Mouse (Mus musculus) MEL (cell line): ENCODE results near the gene Mrps23. TPM values are rescaled to one million over a fixed set of nuclear protein-coding genes. Genes with fewer than 3 reads are reported as not detected.

Experiments
- DNase-seq: peaks from one replicate; pipeline ENCODE4 v3.0.0; 2011; ENCODE audit warnings: low read depth, low spot score
- H3K27ac ChIP-seq: 2 replicates; pipeline ENCODE4 v1.5.1; 2012; ENCODE audit warnings: low read depth, mild to moderate bottlenecking, control low read depth, low read length, moderate library complexity; ENCODE audit not compliant: control insufficient read depth
- H3K27me3 ChIP-seq, 2 experiments: fragments of 150-350 bp in 1 of 2; sonication (generic) in 1 of 2; 2 replicates each; pipeline ENCODE4 v1.6.1; 2012; ENCODE audit warnings: low read length in 2 of 2, mild to moderate bottlenecking in 2 of 2, improper control_type of control experiment in 1 of 2, moderate library complexity in 1 of 2; ENCODE audit not compliant: insufficient read depth in 2 of 2, control insufficient read depth in 1 of 2
- H3K36me3 ChIP-seq, 2 experiments: 2 replicates each; pipeline ENCODE4 v1.6.1; 2012 to 2014; ENCODE audit warnings: low read length in 2 of 2, improper control_type of control experiment in 1 of 2, inconsistent platforms in 1 of 2, mild to moderate bottlenecking in 1 of 2; ENCODE audit not compliant: insufficient read depth in 2 of 2, control insufficient read depth in 1 of 2
- H3K4me1 ChIP-seq, 2 experiments: fragments of 150-350 bp in 1 of 2; sonication (generic) in 1 of 2; 2 replicates each; pipeline ENCODE4 v1.6.1; 2012; ENCODE audit warnings: low read length in 2 of 2, improper control_type of control experiment in 1 of 2, mild to moderate bottlenecking in 1 of 2; ENCODE audit not compliant: insufficient read depth in 2 of 2, control insufficient read depth in 1 of 2
- H3K4me3 ChIP-seq, 2 experiments: fragments of 150-350 bp in 1 of 2; sonication (generic) in 1 of 2; 2 replicates each; pipeline ENCODE4 v1.5.1; 2012; ENCODE audit warnings: low read depth in 2 of 2, low read length in 2 of 2, mild to moderate bottlenecking in 2 of 2, moderate library complexity in 2 of 2, control low read depth in 1 of 2, improper control_type of control experiment in 1 of 2; ENCODE audit not compliant: control insufficient read depth in 1 of 2, insufficient read depth in 1 of 2
- H3K79me2 ChIP-seq: 2 replicates; pipeline ENCODE4 v1.6.1; 2012; ENCODE audit warnings: mild to moderate bottlenecking, low read length, moderate library complexity; ENCODE audit not compliant: control insufficient read depth, poor library complexity, insufficient read depth
- H3K9ac ChIP-seq: 2 replicates; pipeline ENCODE4 v1.6.1; 2012; ENCODE audit warnings: low read depth, mild to moderate bottlenecking, control low read depth, low read length, moderate library complexity; ENCODE audit not compliant: control insufficient read depth, poor library complexity, severe bottlenecking
- H3K9me3 ChIP-seq: fragments of 150-350 bp; sonication (generic); replicated peaks from 2 replicates; pipeline ENCODE4 v1.6.1; 2012; ENCODE audit warnings: mild to moderate bottlenecking, low read length, improper control_type of control experiment, moderate library complexity; ENCODE audit not compliant: insufficient read depth
- BHLHE40 ChIP-seq: IDR thresholded peaks from 2 replicates; pipeline ENCODE4 v1.6.1; 2012; ENCODE audit warnings: low read depth, mild to moderate bottlenecking, inconsistent platforms, low read length, improper control_type of control experiment, borderline replicate concordance
- CHD1 ChIP-seq: IDR thresholded peaks from 2 replicates; pipeline ENCODE4 v1.6.1; 2012; ENCODE audit warnings: low read depth, mild to moderate bottlenecking, inconsistent platforms, low read length, improper control_type of control experiment
- CHD2 ChIP-seq: IDR thresholded peaks from 2 replicates; pipeline ENCODE4 v1.6.1; 2011; ENCODE audit warnings: low read length, improper control_type of control experiment
- E2F4 ChIP-seq: IDR thresholded peaks from 2 replicates; pipeline ENCODE4 v1.6.1; 2011; ENCODE audit warnings: low read depth, low read length, improper control_type of control experiment, borderline replicate concordance
- ELF1 ChIP-seq: IDR thresholded peaks from 2 replicates; pipeline ENCODE4 v1.6.1; 2014; ENCODE audit warnings: low read depth, mild to moderate bottlenecking, inconsistent platforms, low read length, improper control_type of control experiment, moderate library complexity
- GABPA ChIP-seq: IDR thresholded peaks from 2 replicates; pipeline ENCODE4 v1.6.1; 2012; ENCODE audit warnings: low read depth, mild to moderate bottlenecking, inconsistent platforms, low read length, improper control_type of control experiment, moderate library complexity
- GATA1 ChIP-seq: IDR thresholded peaks from 2 replicates; pipeline ENCODE4 v1.6.1; 2011; ENCODE audit warnings: low read depth, low read length, improper control_type of control experiment
- HCFC1 ChIP-seq: IDR thresholded peaks from 2 replicates; pipeline ENCODE4 v1.6.1; 2012; ENCODE audit warnings: low read depth, mild to moderate bottlenecking, inconsistent platforms, low read length, improper control_type of control experiment, moderate library complexity
- JUND ChIP-seq: IDR thresholded peaks from 2 replicates; pipeline ENCODE4 v1.6.1; 2011; ENCODE audit warnings: low read depth, mild to moderate bottlenecking, improper control_type of control experiment, low read length
- KAT2A ChIP-seq: conservative IDR thresholded peaks from 2 replicates; pipeline ENCODE4 v1.6.1; 2012; ENCODE audit warnings: low read depth, low read length, improper control_type of control experiment, inconsistent platforms
- MAFK ChIP-seq: IDR thresholded peaks from 2 replicates; pipeline ENCODE4 v1.6.1; 2011; ENCODE audit warnings: low read depth, mild to moderate bottlenecking, low read length, improper control_type of control experiment, borderline replicate concordance
- MAX ChIP-seq: IDR thresholded peaks from 2 replicates; pipeline ENCODE4 v1.6.1; 2011; ENCODE audit warnings: low read length, improper control_type of control experiment
- MAZ ChIP-seq: IDR thresholded peaks from 2 replicates; pipeline ENCODE4 v1.6.1; 2012; ENCODE audit warnings: low read depth, mild to moderate bottlenecking, inconsistent platforms, low read length, improper control_type of control experiment
- MEF2A ChIP-seq: IDR thresholded peaks from 2 replicates; pipeline ENCODE4 v1.6.1; 2014; ENCODE audit warnings: low read depth, mild to moderate bottlenecking, inconsistent platforms, low read length, improper control_type of control experiment; ENCODE audit not compliant: poor library complexity, insufficient replicate concordance, severe bottlenecking; ENCODE audit errors: extremely low read depth
- MXI1 ChIP-seq: IDR thresholded peaks from 2 replicates; pipeline ENCODE4 v1.6.1; 2011; ENCODE audit warnings: mild to moderate bottlenecking, low read depth, low read length, improper control_type of control experiment
- MYB ChIP-seq: IDR thresholded peaks from 2 replicates; pipeline ENCODE4 v1.6.1; 2011; ENCODE audit warnings: mild to moderate bottlenecking, low read depth, low read length, improper control_type of control experiment
- MYC ChIP-seq: IDR thresholded peaks from 2 replicates; pipeline ENCODE4 v1.6.1; 2011; ENCODE audit warnings: low read depth, mild to moderate bottlenecking, low read length, improper control_type of control experiment, moderate library complexity
- NELFE ChIP-seq: IDR thresholded peaks from 2 replicates; pipeline ENCODE4 v1.6.1; 2011; ENCODE audit warnings: low read depth, low read length, improper control_type of control experiment
- POLR2AphosphoS2 ChIP-seq: IDR thresholded peaks from 2 replicates; pipeline ENCODE4 v1.6.1; 2011; ENCODE audit warnings: low read length, improper control_type of control experiment
- POLR2AphosphoS5 ChIP-seq: IDR thresholded peaks from 2 replicates; pipeline ENCODE4 v1.6.1; 2012; ENCODE audit warnings: low read depth, borderline replicate concordance, mild to moderate bottlenecking, inconsistent platforms, low read length, moderate library complexity, mixed read lengths
- RAD21 ChIP-seq: IDR thresholded peaks from 2 replicates; pipeline ENCODE4 v1.6.1; 2011; ENCODE audit warnings: mild to moderate bottlenecking, low read depth, low read length, improper control_type of control experiment
- RCOR1 ChIP-seq: IDR thresholded peaks from 2 replicates; pipeline ENCODE4 v1.6.1; 2012; ENCODE audit warnings: low read depth, mild to moderate bottlenecking, inconsistent platforms, low read length, improper control_type of control experiment
- SIN3A ChIP-seq: IDR thresholded peaks from 2 replicates; pipeline ENCODE4 v1.6.1; 2012; ENCODE audit warnings: low read length, improper control_type of control experiment, inconsistent platforms
- SMC3 ChIP-seq: IDR thresholded peaks from 2 replicates; pipeline ENCODE4 v1.6.1; 2011; ENCODE audit warnings: low read depth, low read length, improper control_type of control experiment
- TAL1 ChIP-seq: IDR thresholded peaks from 2 replicates; pipeline ENCODE4 v1.6.1; 2012; ENCODE audit warnings: mild to moderate bottlenecking, inconsistent platforms, low read length, moderate library complexity, mixed read lengths
- TCF12 ChIP-seq: IDR thresholded peaks from 2 replicates; pipeline ENCODE4 v1.6.1; 2014; ENCODE audit warnings: low read depth, mild to moderate bottlenecking, inconsistent platforms, low read length, improper control_type of control experiment, moderate library complexity
- USF1 ChIP-seq: IDR thresholded peaks from 2 replicates; pipeline ENCODE4 v1.6.1; 2014; ENCODE audit warnings: low read depth, mild to moderate bottlenecking, inconsistent platforms, low read length, improper control_type of control experiment, moderate library complexity
- ZC3H11A ChIP-seq: IDR thresholded peaks from 2 replicates; pipeline ENCODE4 v1.6.1; 2012; ENCODE audit warnings: low read depth, mild to moderate bottlenecking, inconsistent platforms, low read length, improper control_type of control experiment
- ZKSCAN1 ChIP-seq: IDR thresholded peaks from 2 replicates; pipeline ENCODE4 v1.6.1; 2012; ENCODE audit warnings: low read depth, mild to moderate bottlenecking, inconsistent platforms, low read length, improper control_type of control experiment, moderate library complexity
- ZMIZ1 ChIP-seq: IDR thresholded peaks from 2 replicates; pipeline ENCODE4 v1.6.1; 2012; ENCODE audit warnings: low read depth, mild to moderate bottlenecking, inconsistent platforms, low read length, improper control_type of control experiment, moderate library complexity
- ZNF384 ChIP-seq: IDR thresholded peaks from 2 replicates; pipeline ENCODE4 v1.6.1; 2012; ENCODE audit warnings: low read depth, mild to moderate bottlenecking, inconsistent platforms, low read length, improper control_type of control experiment
- polyA plus RNA-seq, 2 experiments: library from polyadenylated mRNA; stranded (reverse) in 1 of 2; unstranded in 1 of 2; fragments of >175 nt in 1 of 2; fragments of >200 nt in 1 of 2; gene quantifications; 2 replicates each; pipeline versions ENCODE4 v1.2.1 to v1.2.4; 2012; ENCODE audit warnings: low replicate concordance in 2 of 2, low read depth in 1 of 2; ENCODE audit not compliant: insufficient read length in 2 of 2, insufficient read depth in 1 of 2, missing spikeins in 1 of 2
- total RNA-seq: library from RNA; depleted of rRNA; stranded (reverse); fragments of 300-350 nt; gene quantifications from 2 replicates; pipeline ENCODE4 v1.2.3, GENCODE M21; 2012

The Mrps23 gene
- total and polyA plus RNA-seq, 3 experiments: 190 to 381 TPM; not detected in 1

GRCm38 (mm10) chr11:88160316-88160715, 43.9 kb upstream of the Mrps23 start:
- Histone ChIP-seq H3K36me3 (peaks cover 0 to 4% of the 10 kb centered on the region in 2 experiments; a peak in 2 of 4 replicates), H3K27ac (no peak overlapping the region), H3K9ac (no peak overlapping the region), H3K27me3 (no peaks in the 10 kb centered on the region; a peak in 1 of 4 replicates), H3K79me2 (no peaks in the 10 kb centered on the region; the same call in 1 of the 2 replicates), H3K9me3 (no peaks in the 10 kb centered on the region), H3K4me1 (peaks cover 0 to 15% of the 10 kb centered on the region in 2 experiments; a peak in 3 of 4 replicates), H3K4me3 (no peak overlapping the region)
- no peak for DNase-seq
- TF ChIP-seq ZMIZ1 (no peak), MAX (no peak), ZC3H11A (no peak), POLR2AphosphoS5 (no peak), E2F4 (no peak), CHD2 (no peak), BHLHE40 (no peak), HCFC1 (no peak), CHD1 (no peak), NELFE (no peak)

DNA sequence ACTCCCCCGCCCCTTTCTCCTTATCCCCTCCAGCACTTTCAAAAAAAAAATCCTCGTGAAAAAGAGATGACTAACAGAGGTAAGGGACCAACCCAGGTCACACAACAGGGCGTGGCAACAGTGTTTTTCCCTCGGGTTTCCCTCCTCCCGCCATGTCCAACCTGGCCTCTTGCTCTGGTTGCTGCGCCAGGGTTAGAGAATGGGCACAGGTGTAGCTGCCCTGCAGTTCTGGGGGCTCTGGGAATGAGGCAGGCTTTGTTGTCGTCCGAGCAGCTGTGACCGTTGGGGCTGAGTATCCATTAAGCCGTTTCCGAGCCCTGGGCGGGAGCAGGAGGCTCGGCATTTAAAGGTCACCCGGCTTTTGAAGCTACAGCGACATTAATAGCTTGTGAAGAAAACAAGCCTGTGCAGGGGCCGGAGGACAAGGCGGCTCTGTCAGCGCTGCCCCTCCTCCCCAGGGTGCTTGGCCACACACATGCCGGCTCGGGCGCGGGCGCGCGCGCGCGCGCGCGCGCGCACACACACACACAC, 43.1 kb upstream of the Mrps23 start:
- no peaks in the 10 kb centered on the region; the same call in 1 of the 2 replicates for H3K79me2 ChIP-seq
- peak; percentile 78 for DNase-seq
- peaks cover 0 to 19% of the 10 kb centered on the region in 2 experiments; a peak in 3 of 4 replicates for H3K4me1 ChIP-seq
- H3K27me3 ChIP-seq: no peaks in the 10 kb centered on the region
- H3K9ac ChIP-seq: peak overlapping the region; percentile 55
- H3K36me3 ChIP-seq: peaks cover 0 to 4% of the 10 kb centered on the region in 2 experiments; a peak in 2 of 4 replicates
- H3K4me3 ChIP-seq: peak overlapping the region; percentile 50 to 84
- 0 out of 2 replicates have a peak overlapping the region, but pooled peaks have one; percentile 6 for H3K27ac ChIP-seq
- no peaks in the 10 kb centered on the region for H3K9me3 ChIP-seq
- no peak for TF ChIP-seq USF1
- no peak for TF ChIP-seq MAFK
- TF ChIP-seq RAD21: no peak
- TF ChIP-seq KAT2A: no peak
- TF ChIP-seq MAZ: no peak
- TF ChIP-seq MEF2A: no peak
- TF ChIP-seq ZNF384: peak; percentile 58; the same call in 1 of the 2 replicates
- no peak for TF ChIP-seq SMC3
- TF ChIP-seq GATA1: no peak
- no peak for TF ChIP-seq TCF12
- TF ChIP-seq MYC: 0 out of 2 replicates have a peak, but pooled peaks have one; percentile 31
- 0 out of 2 replicates have a peak, but pooled peaks have one; percentile 55 for TF ChIP-seq ZMIZ1
- TF ChIP-seq ZKSCAN1: no peak
- no peak for TF ChIP-seq RCOR1
- TF ChIP-seq BHLHE40: no peak
- no peak for TF ChIP-seq NELFE
- no peak for TF ChIP-seq MAX
- no peak for TF ChIP-seq TAL1
- TF ChIP-seq JUND: no peak
- no peak for TF ChIP-seq ELF1
- TF ChIP-seq SIN3A: 0 out of 2 replicates have a peak, but pooled peaks have one; percentile 20
- no peak for TF ChIP-seq GABPA
- no peak for TF ChIP-seq MYB
- no peak for TF ChIP-seq POLR2AphosphoS2
- TF ChIP-seq CHD1: no peak
- peak; percentile 52 for TF ChIP-seq MXI1
